Mouse (Mus musculus) retina, postnatal 7 days (tissue): ENCODE data around the gene Sephs1.

Experiments used
- DNase-seq: peaks from one replicate; pipeline ENCODE4 v3.0.0-alpha.2; 2012; ENCODE audit warnings: low read depth, low spot score

The Sephs1 gene

GRCm38 (mm10) chr2:4881350-4882248, at the start of gene Sephs1:
Sephs1 (plus strand) TSS chr2:4881564.
- DNase-seq: peak; percentile 84

GRCm38 (mm10) chr2:4832166-4832565, 49.2 kb upstream of the Sephs1 start:
- DNase-seq: no peak

GRCm38 (mm10) chr2:4849449-4849848, 31.9 kb upstream of the Sephs1 start:
- no peak for DNase-seq

GRCm38 (mm10) chr2:4857186-4857585, 24.2 kb upstream of the Sephs1 start:
- DNase-seq: no peak

GRCm38 (mm10) chr2:4858161-4858560, 23.2 kb upstream of the Sephs1 start:
- DNase-seq: no peak

GRCm38 (mm10) chr2:4864008-4864816, 17.2 kb upstream of the Sephs1 start:
- DNase-seq: peak; percentile 82

- peak; percentile 5 for DNase-seq
Measured at GRCm38 (mm10) chr2:4864817-4865296, 16.5 kb upstream of the Sephs1 start.

GRCm38 (mm10) chr2:4868028-4868725, 13.2 kb upstream of the Sephs1 start:
- DNase-seq: no peak

- no peak for DNase-seq
Measured at GRCm38 (mm10) chr2:4872740-4873139, 8.6 kb upstream of the Sephs1 start.

GRCm38 (mm10) chr2:4873331-4873730, 8.0 kb upstream of the Sephs1 start:
- DNase-seq: no peak

- no peak for DNase-seq
Measured at GRCm38 (mm10) chr2:4875090-4875489, 6.3 kb upstream of the Sephs1 start.

- DNase-seq: no peak
Measured at GRCm38 (mm10) chr2:4876131-4876530, 5.2 kb upstream of the Sephs1 start.

GRCm38 (mm10) chr2:4880737-4881349, 521 bp upstream of the Sephs1 start:
- DNase-seq: peak; percentile 4

GRCm38 (mm10) chr2:4882249-4882791, 956 bp downstream of the Sephs1 start:
- peak; percentile 35 for DNase-seq

- DNase-seq: no peak
Measured at GRCm38 (mm10) chr2:4883009-4883704, 1.8 kb downstream of the Sephs1 start.

GRCm38 (mm10) chr2:4886896-4887295, 5.5 kb downstream of the Sephs1 start:
- DNase-seq: no peak

GRCm38 (mm10) chr2:4895598-4895997, 14.2 kb downstream of the Sephs1 start:
- no peak for DNase-seq

- no peak for DNase-seq
Measured at GRCm38 (mm10) chr2:4896970-4897369, 15.6 kb downstream of the Sephs1 start.

- DNase-seq: no peak
Measured at GRCm38 (mm10) chr2:4900624-4901023, 19.3 kb downstream of the Sephs1 start.

- no peak for DNase-seq
Measured at GRCm38 (mm10) chr2:4902346-4902745, 21.0 kb downstream of the Sephs1 start.
